Mouse (Mus musculus) forebrain, embryonic 11.5 days (tissue): ENCODE results near the gene Prkcb. TPM values are rescaled to one million over a fixed set of nuclear protein-coding genes. Genes with fewer than 3 reads are reported as not detected.

Experiments used
- ATAC-seq: fragments of 200-750 bp; cut with Nextera tagmentation; replicated peaks from 2 replicates; pipeline ENCODE4 v1.8.0; 2017; ENCODE audit warnings: moderate TSS enrichment; ENCODE audit not compliant: low FRiP score
- DNase-seq: peaks from one replicate; pipeline ENCODE4 v3.0.0-alpha.2; 2017; ENCODE audit warnings: low spot score
- H3K27ac ChIP-seq: fragments of 300-500 bp; sonication (generic); 2 replicates; pipeline ENCODE4 v1.5.1; 2014; ENCODE audit warnings: low read depth, low read length
- H3K27me3 ChIP-seq: fragments of 300-500 bp; sonication (generic); 2 replicates; pipeline ENCODE4 v1.6.1; 2014; ENCODE audit warnings: mild to moderate bottlenecking, low read length, mixed read lengths; ENCODE audit not compliant: control insufficient read depth, insufficient read depth
- H3K36me3 ChIP-seq: fragments of 300-500 bp; sonication (generic); 2 replicates; pipeline ENCODE4 v1.6.1; 2014; ENCODE audit warnings: mild to moderate bottlenecking, low read length, moderate library complexity, mixed read lengths; ENCODE audit not compliant: control insufficient read depth, insufficient read depth
- H3K4me1 ChIP-seq: fragments of 300-500 bp; sonication (generic); replicated peaks from 2 replicates; pipeline ENCODE4 v1.6.1; 2014; ENCODE audit warnings: low read length, mixed read lengths; ENCODE audit not compliant: control insufficient read depth, insufficient read depth
- H3K4me2 ChIP-seq: fragments of 300-500 bp; sonication (generic); 2 replicates; pipeline ENCODE4 v1.6.1; 2014; ENCODE audit warnings: low read depth, mild to moderate bottlenecking, low read length, moderate library complexity, mixed read lengths; ENCODE audit not compliant: severe bottlenecking
- H3K4me3 ChIP-seq: fragments of 300-500 bp; sonication (generic); 2 replicates; pipeline ENCODE4 v1.5.1; 2014; ENCODE audit warnings: low read depth, low read length
- H3K9ac ChIP-seq: fragments of 300-500 bp; sonication (generic); 2 replicates; pipeline ENCODE4 v1.6.1; 2014; ENCODE audit warnings: low read length
- H3K9me3 ChIP-seq: fragments of 300-500 bp; sonication (generic); 2 replicates; pipeline ENCODE4 v1.6.1; 2016; ENCODE audit warnings: low read length, mixed read lengths; ENCODE audit not compliant: control insufficient read depth
- WGBS: fragments of 180-500 bp; shearing (Covaris S2); extraction: QIAGEN DNeasy Blood & Tissue Kit; methylation state at CpG from one replicate; pipeline ENCODE4 v1.1.7; 2014; 5-methylcytosine and 5-hydroxymethylcytosine counted together
- polyA plus RNA-seq: library from polyadenylated mRNA; unstranded; fragments of >200 nt; fragmentation: Nextera tagmentation; extraction: Ambion mirVana; gene quantifications from 2 replicates; pipeline ENCODE4 v1.2.1, GENCODE M21; 2014

Gene Prkcb
- polyA plus RNA-seq, 1 experiment from 2014 or later, result 10.0 TPM

GRCm38 (mm10) chr7:122467831-122468230 is 179.3 kb downstream of the Prkcb start:
- no peaks in the 10 kb centered on the region for H3K27me3 ChIP-seq
- H3K4me1 ChIP-seq, result no peaks in the 10 kb centered on the region
- WGBS, result 82% methylated on average over 8 of the region's 8 CpGs
- ATAC-seq (no peak), DNase-seq (no peak)
- no peak overlapping the region for H3K4me3 ChIP-seq
- no peaks in the 10 kb centered on the region for H3K9me3 ChIP-seq
- H3K9ac ChIP-seq, result no peak overlapping the region
- no peak overlapping the region for H3K27ac ChIP-seq
- no peak overlapping the region for H3K4me2 ChIP-seq
- H3K36me3 ChIP-seq, result no peaks in the 10 kb centered on the region

GRCm38 (mm10) chr7:122470370-122471280 is 182.1 kb downstream of the Prkcb start:
- WGBS, result 53% methylated on average over 18 of the region's 18 CpGs
- peak; percentile 80 for ATAC-seq

GRCm38 (mm10) chr7:122472223-122472622 is 183.7 kb downstream of the Prkcb start:
- H3K9me3 ChIP-seq, result no peaks in the 10 kb centered on the region; the same call in 1 of the 2 replicates
- WGBS, result 81% methylated on average over 5 of the region's 5 CpGs

More at GRCm38 (mm10) chr7:122470370-122471280, 182.1 kb downstream of the Prkcb start:
- no peak overlapping the region for H3K27ac ChIP-seq
- H3K9me3 ChIP-seq, result no peaks in the 10 kb centered on the region; the same call in 1 of the 2 replicates
- H3K4me3 ChIP-seq, result no peak overlapping the region
- H3K36me3 ChIP-seq, result no peaks in the 10 kb centered on the region
- H3K4me1 ChIP-seq, result no peaks in the 10 kb centered on the region
- H3K9ac ChIP-seq, result no peak overlapping the region
- H3K4me2 ChIP-seq, result no peak overlapping the region
- DNase-seq, result peak; percentile 88
- no peaks in the 10 kb centered on the region for H3K27me3 ChIP-seq

GRCm38 (mm10) chr7:122475038-122475437 is 186.5 kb downstream of the Prkcb start:
- Histone ChIP-seq H3K36me3 (no peaks in the 10 kb centered on the region), H3K4me2 (no peak overlapping the region), H3K27ac (no peak overlapping the region), H3K9ac (no peak overlapping the region), H3K4me1 (peaks cover 16% of the 10 kb centered on the region), H3K4me3 (no peak overlapping the region), H3K27me3 (no peaks in the 10 kb centered on the region), H3K9me3 (no peaks in the 10 kb centered on the region; the same call in 1 of the 2 replicates)
- DNase-seq, result no peak
- no peak for ATAC-seq

More at GRCm38 (mm10) chr7:122472223-122472622, 183.7 kb downstream of the Prkcb start:
- H3K36me3 ChIP-seq, result no peaks in the 10 kb centered on the region
- H3K27ac ChIP-seq, result no peak overlapping the region
- ATAC-seq (no peak), DNase-seq (no peak)
- H3K27me3 ChIP-seq, result no peaks in the 10 kb centered on the region
- H3K4me2 ChIP-seq, result no peak overlapping the region
- H3K4me3 ChIP-seq, result no peak overlapping the region
- H3K4me1 ChIP-seq, result peaks cover 2% of the 10 kb centered on the region; the same call in 1 of the 2 replicates
- no peak overlapping the region for H3K9ac ChIP-seq

- Histone ChIP-seq H3K27me3 (no peaks in the 10 kb centered on the region), H3K36me3 (no peaks in the 10 kb centered on the region), H3K27ac (peak overlapping the region; percentile 28; the same call in 1 of the 2 replicates), H3K4me1 (peaks cover 16% of the 10 kb centered on the region), H3K9ac (no peak overlapping the region), H3K9me3 (no peaks in the 10 kb centered on the region; the same call in 1 of the 2 replicates), H3K4me2 (no peak overlapping the region), H3K4me3 (no peak overlapping the region)
- DNase-seq (no peak), ATAC-seq (no peak)
- 80% methylated on average over 6 of the region's 6 CpGs for WGBS
These were observed 188.1 kb downstream of the Prkcb start for GRCm38 (mm10) chr7:122476697-122477096.

GRCm38 (mm10) chr7:122477118-122477517 is 188.6 kb downstream of the Prkcb start:
- H3K9me3 ChIP-seq, result no peaks in the 10 kb centered on the region; the same call in 1 of the 2 replicates
- no peaks in the 10 kb centered on the region for H3K36me3 ChIP-seq
- H3K9ac ChIP-seq, result no peak overlapping the region
- H3K4me1 ChIP-seq, result peaks cover 16% of the 10 kb centered on the region
- H3K4me3 ChIP-seq, result no peak overlapping the region
- DNase-seq (no peak), ATAC-seq (no peak; the same call in 1 of the 2 replicates)
- peak overlapping the region; percentile 28; the same call in 1 of the 2 replicates for H3K27ac ChIP-seq
- no peaks in the 10 kb centered on the region for H3K27me3 ChIP-seq
- WGBS, result 57% methylated on average over 7 of the region's 7 CpGs
- H3K4me2 ChIP-seq, result no peak overlapping the region

- 9% methylated on average over 21 of the region's 21 CpGs for WGBS
- peak overlapping the region; percentile 39; the same call in 1 of the 2 replicates for H3K4me2 ChIP-seq
- no peaks in the 10 kb centered on the region for H3K27me3 ChIP-seq
- peak; percentile 71 for DNase-seq
- no peaks in the 10 kb centered on the region for H3K36me3 ChIP-seq
- peak overlapping the region; percentile 82 for H3K27ac ChIP-seq
- H3K9ac ChIP-seq, result peak overlapping the region; percentile 36
- peak; percentile 85 for ATAC-seq
- peaks cover 16% of the 10 kb centered on the region for H3K4me1 ChIP-seq
- H3K9me3 ChIP-seq, result no peaks in the 10 kb centered on the region; the same call in 1 of the 2 replicates
- no peak overlapping the region for H3K4me3 ChIP-seq
These were observed 189.3 kb downstream of the Prkcb start for GRCm38 (mm10) chr7:122477566-122478564.

GRCm38 (mm10) chr7:122483949-122484348 is 195.4 kb downstream of the Prkcb start:
- no peak overlapping the region for H3K4me3 ChIP-seq
- peaks cover 3% of the 10 kb centered on the region; the same call in 1 of the 2 replicates for H3K4me1 ChIP-seq
- no peak overlapping the region for H3K4me2 ChIP-seq
- no peak overlapping the region for H3K9ac ChIP-seq
- H3K36me3 ChIP-seq, result no peaks in the 10 kb centered on the region
- DNase-seq, result no peak
- no peaks in the 10 kb centered on the region for H3K9me3 ChIP-seq
- H3K27me3 ChIP-seq, result no peaks in the 10 kb centered on the region
- no peak for ATAC-seq
- no peak overlapping the region for H3K27ac ChIP-seq
- WGBS, result 86% methylated on average over 8 of the region's 8 CpGs
